Comparison of ENCODE assay signal across 23 mouse cellular contexts in the genomic region with DNA sequence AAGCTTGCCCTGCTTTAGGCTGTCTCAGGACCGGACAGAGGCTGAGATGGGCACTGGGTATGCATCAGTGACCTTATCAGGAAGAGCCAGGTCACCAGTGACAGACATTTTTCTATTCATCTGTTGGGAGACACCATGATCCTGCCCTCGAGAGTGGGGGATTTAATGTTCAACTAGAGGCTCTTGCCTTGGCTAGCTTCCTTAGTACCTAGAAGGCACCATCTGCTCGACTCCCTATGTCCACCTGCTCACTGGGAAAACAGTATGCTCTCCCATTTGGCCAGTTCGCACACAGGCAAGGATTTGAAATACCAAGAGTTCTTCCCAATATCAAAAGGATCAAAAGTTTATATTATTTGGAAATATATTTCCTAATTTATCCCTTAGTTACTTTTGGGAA.
DNase-seq lines count a peak whose midpoint lies in the region; TF ChIP-seq lines count a peak whose summit lies in the region.
"Had no signal": no experiment of that assay in that cellular context is flagged by ENCODE, and none has a peak within 500 bp of the region (broad histone marks: within the 10 kb centered on the region; RNA-seq: fewer than 3 reads in every experiment).

No protein-coding gene starts in this region.

- TF ChIP-seq CTCF in brain, embryonic 14.5 days (IDR thresholded peaks at IDR 0.05; ENCODE audit: borderline replicate concordance, extremely low read depth, insufficient read depth, insufficient read length): no peak

- no peaks in the 10 kb centered on the region for H3K27me3 ChIP-seq in limb, embryonic 10.5 days (ENCODE audit: low read depth, poor library complexity, severe bottlenecking)
- H3K27me3 ChIP-seq: embryonic facial prominence, embryonic 12.5 days; forebrain, embryonic 15.5 days; heart, embryonic 13.5 days; hindbrain, embryonic 15.5 days; limb, embryonic 13.5 days; midbrain, embryonic 12.5 days; neural tube, embryonic 13.5 days had no signal

- 83% methylated on average over 4 of the region's 4 CpGs for WGBS in limb, embryonic 10.5 days

- H3K4me3 ChIP-seq in limb, embryonic 10.5 days: no peak overlapping the region
- H3K4me3 ChIP-seq: embryonic facial prominence, embryonic 12.5 days; forebrain, embryonic 15.5 days; heart, adult 2 months; heart, embryonic 13.5 days; hindbrain, embryonic 10.5 days; hindbrain, embryonic 15.5 days; limb, embryonic 13.5 days; midbrain, embryonic 12.5 days; neural tube, embryonic 13.5 days had no signal

- no peaks in the 10 kb centered on the region for H3K36me3 ChIP-seq in limb, embryonic 10.5 days
- H3K36me3 ChIP-seq: embryonic facial prominence, embryonic 12.5 days; forebrain, embryonic 15.5 days; heart, embryonic 13.5 days; hindbrain, embryonic 10.5 days; hindbrain, embryonic 15.5 days; limb, embryonic 13.5 days; midbrain, embryonic 12.5 days; neural tube, embryonic 13.5 days had no signal

- TF ChIP-seq POLR2A in brain, embryonic 14.5 days (IDR thresholded peaks at IDR 0.05; ENCODE audit: borderline replicate concordance, extremely low read depth, insufficient read depth, insufficient read length, poor library complexity, severe bottlenecking): no peak

- no peaks in the 10 kb centered on the region for H3K4me1 ChIP-seq in limb, embryonic 10.5 days
- H3K4me1 ChIP-seq: embryonic facial prominence, embryonic 12.5 days; heart, embryonic 13.5 days; limb, embryonic 13.5 days had no signal

- H3K9me3 ChIP-seq in limb, embryonic 10.5 days (replicated peaks): no peaks in the 10 kb centered on the region
- H3K9me3 ChIP-seq: embryonic facial prominence, embryonic 12.5 days; forebrain, embryonic 15.5 days; heart, embryonic 13.5 days; hindbrain, embryonic 10.5 days; hindbrain, embryonic 15.5 days; limb, embryonic 13.5 days; midbrain, embryonic 12.5 days; neural tube, embryonic 13.5 days had no signal

- peak; percentile 77 for DNase-seq in brain, adult 2 months (ENCODE audit: low read depth, low spot score)
- peak; percentile 29 for DNase-seq in brain, embryonic 14.5 days (ENCODE audit: low read depth)
- DNase-seq in cerebellum, adult 8-10 months: peak; percentile 24
- peak; percentile 78 to 79 for DNase-seq in cerebellum, postnatal 25 days
- DNase-seq in testis, postnatal 14 days (ENCODE audit: low spot score): no peak
- DNase-seq in limb, embryonic 10.5 days (ENCODE audit: low spot score): no peak
- DNase-seq: adrenal gland, postnatal 25 days; B cell, adult 2 months; embryo, embryonic 11 days; heart, adult 2 months; heart, postnatal 10 days; kidney, adult 2 months; layer of hippocampus, postnatal 36 days; lung, postnatal 36 days had no signal

- no peak overlapping the region for H3K27ac ChIP-seq in limb, embryonic 10.5 days
- H3K27ac ChIP-seq: embryonic facial prominence, embryonic 12.5 days; forebrain, embryonic 15.5 days; heart, adult 2 months; heart, embryonic 13.5 days; hindbrain, embryonic 10.5 days; hindbrain, embryonic 15.5 days; kidney, postnatal 0 days; limb, embryonic 13.5 days; midbrain, embryonic 12.5 days; neural tube, embryonic 13.5 days had no signal

Comparison
In these comparisons a context has a peak if more than half of its experiments do, and no peak if none do; other contexts are left out.
1. DNase-seq: peak in brain, adult 2 months (single experiment), brain, embryonic 14.5 days (single experiment), cerebellum, adult 8-10 months (single experiment) and cerebellum, postnatal 25 days (2 of 2); none in testis, postnatal 14 days (single experiment) and limb, embryonic 10.5 days (single experiment).